Mouse (Mus musculus) layer of hippocampus, adult 18-20 months (tissue): ENCODE results near the gene Rgl1. TPM values are rescaled to one million over a fixed set of nuclear protein-coding genes. Genes with fewer than 3 reads are reported as not detected.

ENCODE experiments used
- DNase-seq, 2 experiments: peaks; one replicate each; pipeline ENCODE4 v3.0.0; 2022; ENCODE audit warnings: low spot score in 2 of 2
- total RNA-seq, 2 experiments: library from RNA; stranded (reverse); gene quantifications; 2 replicates each; pipeline ENCODE4 v1.2.3; 2021

Gene Rgl1
- total RNA-seq, 2 experiments from 2014 or later = 114 to 119 TPM

DNA sequence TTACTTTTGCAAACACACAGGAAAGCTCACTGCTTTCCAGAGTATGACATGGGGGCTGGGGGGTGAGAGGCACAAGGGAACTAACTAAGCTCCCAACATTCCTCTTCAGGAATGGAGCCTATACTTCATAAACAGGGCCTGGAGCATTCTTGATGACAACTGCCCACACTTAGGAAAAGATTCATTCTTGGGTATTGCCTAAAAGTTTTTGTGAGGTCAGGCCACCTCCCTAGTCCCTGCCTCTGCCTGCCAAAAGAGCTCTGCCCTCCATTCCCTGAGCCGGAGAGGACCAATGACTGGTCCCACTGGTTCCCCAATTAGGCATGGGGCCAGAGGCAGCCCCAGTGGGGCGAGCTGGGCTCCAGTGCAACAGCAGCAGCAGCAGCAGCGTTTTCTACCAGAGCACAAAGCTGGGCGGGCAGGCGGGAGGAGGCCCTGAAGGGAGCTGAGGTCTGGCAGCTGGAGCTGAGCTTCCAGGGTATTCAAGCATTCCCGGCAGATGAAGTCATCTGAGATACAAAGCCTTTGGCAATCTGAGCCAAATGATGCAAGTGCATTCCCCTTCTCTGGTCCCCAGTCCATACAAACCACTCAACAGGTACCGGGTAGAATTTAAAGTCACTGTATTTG is 210.1 kb downstream of the Rgl1 start:
- DNase-seq = peak in 1 of 2 experiments; percentile 41

- DNase-seq = no peak
Observed at GRCm38 (mm10) chr1:152553912-152554547, 212.1 kb downstream of the Rgl1 start.

GRCm38 (mm10) chr1:152550973-152551372 is 215.2 kb downstream of the Rgl1 start:
- DNase-seq = no peak

- DNase-seq = no peak
Observed at GRCm38 (mm10) chr1:152550544-152550943, 215.6 kb downstream of the Rgl1 start.

- DNase-seq = no peak
Observed at GRCm38 (mm10) chr1:152549061-152549738, 217.0 kb downstream of the Rgl1 start.

DNA sequence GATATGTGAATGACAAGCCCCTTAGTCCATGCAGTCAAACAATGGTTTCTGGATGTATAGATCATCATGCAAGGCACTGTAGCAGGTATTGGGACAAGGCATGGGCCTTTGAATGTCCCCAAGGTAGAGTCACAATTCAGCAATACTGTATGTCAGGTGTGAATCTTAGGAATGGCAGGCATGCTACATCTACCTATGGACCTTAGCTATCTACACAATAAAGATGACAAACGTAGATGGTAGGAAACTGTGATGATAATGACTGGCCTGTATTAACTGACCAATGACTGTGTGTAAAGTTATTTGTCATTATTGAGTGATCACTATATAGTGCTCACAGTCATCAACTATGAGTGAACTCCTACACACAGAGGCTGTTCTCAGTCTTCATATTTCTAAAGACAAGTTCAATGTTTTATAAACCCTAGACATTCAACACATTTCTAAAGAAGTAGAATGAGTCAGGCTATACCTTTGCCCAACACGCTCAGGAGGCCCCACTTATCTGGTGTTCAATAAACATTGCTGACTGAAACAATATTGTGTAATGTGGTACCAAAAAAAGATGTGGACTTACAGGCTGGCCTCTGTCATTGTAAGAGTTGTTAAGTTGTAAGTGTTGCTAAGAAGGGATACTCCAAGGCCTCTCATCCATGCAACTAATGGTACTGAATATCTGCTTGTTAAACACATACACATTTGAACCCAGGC is 222.5 kb downstream of the Rgl1 start:
- DNase-seq = no peak

DNA sequence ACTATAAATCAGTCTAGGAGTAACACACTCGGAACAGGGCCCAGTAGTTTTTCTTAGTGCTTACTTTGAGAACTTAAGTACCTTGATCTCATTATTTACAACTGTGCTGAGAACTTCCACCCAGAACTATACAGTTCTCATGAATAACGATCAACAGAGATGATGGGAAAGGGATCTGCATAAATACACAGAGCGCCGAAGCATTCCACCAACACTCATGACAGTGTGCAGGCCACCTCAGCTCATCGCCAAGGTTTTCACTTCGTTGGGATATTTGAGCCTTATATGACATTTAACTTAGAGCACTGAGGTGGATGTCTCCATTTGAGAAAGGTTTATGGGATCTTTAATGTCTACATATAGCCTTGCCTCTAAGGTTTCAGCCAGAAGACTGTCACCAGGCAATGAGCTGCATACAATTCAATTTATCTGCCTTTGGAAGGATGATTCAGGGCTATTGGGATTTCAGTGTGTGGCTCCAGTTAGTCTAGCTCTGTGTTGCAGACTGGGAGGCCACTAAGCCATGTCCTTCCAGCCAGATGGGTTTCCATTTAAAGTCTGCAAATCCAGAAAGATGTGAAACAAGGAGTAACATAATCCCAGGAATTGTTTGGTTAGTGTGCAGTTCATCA is 223.3 kb downstream of the Rgl1 start:
- DNase-seq = no peak

DNA sequence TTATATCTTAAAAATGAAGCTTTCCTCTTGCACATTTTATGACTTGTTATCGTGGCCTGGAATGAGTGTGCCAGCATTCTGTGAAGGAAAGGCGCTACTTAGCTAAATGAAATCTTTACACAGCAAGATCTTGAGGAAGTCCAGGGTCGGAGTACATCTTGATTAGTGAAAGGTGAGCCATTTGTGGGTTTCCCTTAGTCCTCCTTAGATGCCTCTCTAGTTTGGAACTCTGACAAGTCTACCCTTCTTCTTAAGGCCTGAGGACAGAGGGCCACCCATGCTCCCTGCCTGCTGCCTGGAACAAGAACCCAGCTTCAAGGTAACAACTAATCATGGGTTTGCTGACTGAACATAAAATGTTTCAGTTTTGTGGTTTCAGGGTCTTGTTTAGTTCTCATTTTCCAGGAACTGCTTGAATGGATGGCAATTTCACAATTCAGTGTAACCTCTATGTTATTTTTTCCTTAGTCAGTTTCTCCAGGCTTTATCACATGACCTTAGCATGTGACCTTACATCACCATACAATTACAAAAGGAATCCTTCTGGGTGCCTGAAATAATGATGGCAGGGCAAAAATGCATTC is 225.8 kb downstream of the Rgl1 start:
- no peak for DNase-seq

DNA sequence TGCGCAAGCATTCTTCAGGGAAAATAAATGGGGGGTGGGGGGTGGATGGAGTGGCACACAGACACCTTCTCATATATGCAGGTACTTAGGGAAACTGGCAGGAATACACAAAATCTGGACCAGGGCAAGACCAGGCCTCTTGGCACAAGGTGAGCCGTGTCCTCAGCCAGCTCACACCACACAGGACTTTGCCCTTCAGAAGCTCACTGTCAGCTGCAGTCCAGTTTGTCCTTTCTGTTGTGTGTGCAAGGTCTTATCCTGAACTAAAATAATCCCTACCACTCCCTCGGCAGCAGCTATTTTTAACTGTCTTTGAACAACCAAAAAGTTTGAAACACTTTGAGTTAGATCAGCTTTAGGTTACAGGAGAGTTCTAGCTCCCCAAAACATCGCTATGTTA is 227.3 kb downstream of the Rgl1 start:
- DNase-seq = no peak

DNA sequence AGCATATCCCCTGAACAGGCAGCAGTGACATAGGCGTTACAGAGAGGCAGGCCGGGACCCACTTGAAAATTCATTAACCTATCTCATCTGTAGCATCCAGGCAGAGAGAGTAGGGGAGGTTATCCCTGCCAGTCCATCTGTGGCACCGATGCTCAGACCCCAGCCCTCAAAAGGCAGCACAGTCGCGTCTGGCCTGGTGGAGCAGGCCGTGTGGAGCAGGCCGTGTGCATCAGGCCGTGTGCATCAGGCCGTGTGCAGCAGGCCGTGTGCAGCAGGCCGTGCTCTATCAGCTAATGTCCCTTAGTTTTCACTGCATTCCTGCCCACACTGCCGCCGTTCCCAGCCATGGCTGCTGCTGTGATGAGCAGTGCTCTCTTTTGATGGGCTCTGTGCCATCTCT is 229.0 kb downstream of the Rgl1 start:
- no peak for DNase-seq

DNA sequence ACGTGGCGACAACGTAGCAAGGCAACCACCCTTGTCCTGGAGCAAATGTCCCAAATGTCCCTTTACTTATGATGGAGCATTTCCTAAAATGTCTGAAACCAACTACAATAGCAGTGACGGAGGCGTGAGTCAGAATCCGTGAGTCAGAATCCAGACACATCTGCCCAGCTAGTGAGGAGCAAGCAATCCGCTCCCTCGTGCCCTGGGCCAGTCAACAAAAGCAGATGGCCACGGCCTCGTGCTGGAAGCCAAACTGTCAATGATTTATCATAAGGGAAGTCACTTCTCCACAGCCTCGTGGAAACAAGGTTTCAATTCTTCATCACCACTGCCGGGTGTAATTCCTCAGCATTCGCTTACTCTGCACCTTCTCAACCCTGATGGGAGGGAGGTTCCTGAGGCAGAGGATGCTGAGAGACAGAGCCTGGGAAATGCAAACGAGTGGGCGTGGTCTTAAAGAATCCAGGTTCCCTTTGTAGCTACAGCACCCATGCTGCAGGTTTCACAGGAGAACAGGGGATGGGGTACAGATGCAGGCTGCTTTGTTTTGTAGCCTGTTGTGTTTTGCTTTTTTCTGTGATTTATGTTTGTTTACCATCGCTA is 229.6 kb downstream of the Rgl1 start:
- peak in 1 of 2 experiments; percentile 53 for DNase-seq

GRCm38 (mm10) chr1:152534531-152534930 is 231.6 kb downstream of the Rgl1 start:
- no peak for DNase-seq

- no peak for DNase-seq
Observed at GRCm38 (mm10) chr1:152531498-152531897, 234.7 kb downstream of the Rgl1 start.

GRCm38 (mm10) chr1:152528778-152529177 is 237.4 kb downstream of the Rgl1 start:
- DNase-seq = no peak

DNA sequence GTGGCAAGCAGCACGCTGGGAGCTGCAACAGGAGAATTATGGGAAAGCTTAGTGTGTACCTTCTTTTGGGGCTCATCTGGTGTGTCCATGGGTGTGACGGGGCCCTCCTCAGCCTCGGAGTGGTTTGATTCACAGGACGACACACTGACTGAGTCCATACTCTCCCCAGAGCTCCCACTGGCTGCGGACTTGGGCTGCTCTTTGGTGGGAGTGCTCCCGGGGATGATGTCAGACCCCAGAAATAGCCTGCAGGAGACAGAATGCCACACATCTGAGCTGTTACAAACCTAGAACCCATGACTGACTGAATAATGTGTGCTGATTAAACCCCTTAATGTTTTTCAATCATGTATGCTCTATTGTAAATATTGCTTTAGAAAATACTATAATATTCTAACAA is 237.9 kb downstream of the Rgl1 start:
- DNase-seq = no peak

- no peak for DNase-seq
Observed at GRCm38 (mm10) chr1:152526154-152526553, 240.0 kb downstream of the Rgl1 start.

GRCm38 (mm10) chr1:152524987-152525648 is 241.0 kb downstream of the Rgl1 start:
- peak; percentile 74 to 93 for DNase-seq

DNA sequence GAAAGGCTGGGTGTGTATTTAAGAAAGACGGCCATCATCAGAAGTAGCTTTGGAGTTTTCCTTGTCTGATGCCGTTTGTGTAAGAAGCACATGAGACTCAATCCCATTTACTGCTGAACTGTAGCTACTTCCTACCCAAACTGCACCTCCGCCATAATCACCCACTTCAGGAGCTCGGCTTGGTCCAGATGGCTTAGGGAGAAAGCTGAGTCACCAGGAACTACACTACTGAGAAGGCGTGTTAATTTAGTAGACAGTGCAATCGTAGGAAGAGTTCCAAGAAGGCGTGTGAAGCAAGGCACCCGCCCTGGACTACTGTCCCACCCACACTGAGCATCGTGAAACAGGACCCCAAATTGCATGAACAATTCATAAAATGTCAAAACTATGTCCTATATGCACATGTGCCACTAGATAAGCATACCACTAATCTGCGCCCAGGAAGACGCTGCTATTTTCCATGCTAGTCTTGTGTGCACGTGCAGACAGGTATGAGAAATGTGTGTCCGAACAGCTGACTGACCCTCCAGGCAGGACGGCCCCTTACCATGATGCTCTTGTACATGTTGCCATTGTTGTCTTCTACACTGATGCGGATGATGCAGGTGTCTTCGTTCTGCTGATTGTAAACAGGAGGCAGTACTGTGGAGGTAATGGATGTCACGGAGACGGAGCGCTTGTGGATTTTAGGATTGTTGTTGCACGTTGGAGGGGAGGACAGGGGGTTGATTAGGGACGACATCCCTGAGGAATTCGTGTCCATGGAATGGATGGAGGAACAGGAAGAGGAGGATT is 241.9 kb downstream of the Rgl1 start:
- peak; percentile 69 to 80 for DNase-seq

DNA sequence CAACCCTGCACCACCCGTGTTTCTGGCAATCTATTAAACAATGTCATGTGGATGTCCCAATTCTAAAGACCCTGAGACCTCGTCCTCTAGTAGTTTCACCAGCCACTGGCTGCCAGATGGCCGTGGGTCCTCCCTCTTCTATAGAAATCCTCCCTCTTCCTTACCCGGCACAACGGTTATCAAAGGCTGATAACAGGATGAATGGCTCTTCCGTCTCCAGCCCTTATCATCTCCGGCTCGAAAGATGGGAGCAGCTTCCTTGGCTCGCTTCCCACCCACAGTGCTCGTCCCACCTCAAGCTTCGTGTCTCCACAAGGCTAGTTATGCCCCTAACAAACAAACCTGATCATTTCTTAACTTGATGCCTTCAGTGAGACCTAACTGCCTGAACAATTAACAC is 242.9 kb downstream of the Rgl1 start:
- DNase-seq = no peak
